Mouse (Mus musculus): ENCODE results near the gene Adk. TPM values are rescaled to one million over a fixed set of nuclear protein-coding genes. Genes with fewer than 3 reads are reported as not detected.

Gene Adk
- total and polyA plus RNA-seq, 3 experiments, result 47.9 to 129 (median 59.0) TPM

GRCm38 (mm10) chr14:21253993-21254339 lies 201.6 kb downstream of the Adk start:
- Histone ChIP-seq H3K4me2 (ENCODE audit: insufficient read depth, low read depth, poor library complexity, severe bottlenecking) (no peak overlapping the region), H3K79me2 (replicated peaks; ENCODE audit: control insufficient read depth, extremely low read depth, insufficient read depth, poor library complexity, severe bottlenecking) (no peaks in the 10 kb centered on the region; the same call in 1 of the 2 replicates), H3K4me3 (replicated peaks in 1 of 3; ENCODE audit: low read depth in 2 of 3, low read length in 2 of 3, poor library complexity in 1 of 3) (no peak overlapping the region), H3K27me3 (replicated peaks) (no peaks in the 10 kb centered on the region), H3K27ac (ENCODE audit: insufficient read depth, low read depth) (no peak overlapping the region), H3K4me1 (ENCODE audit: control insufficient read depth in 1 of 2, insufficient read depth in 2 of 2) (no peaks in the 10 kb centered on the region), H3K36me3 (replicated peaks in 1 of 2; ENCODE audit: control insufficient read depth in 1 of 2, insufficient read depth in 1 of 2, low read length in 1 of 2) (peaks cover 0 to 2% of the 10 kb centered on the region in 2 experiments), H3K9ac (ENCODE audit: insufficient read depth, low read depth) (no peak overlapping the region), H3K9me3 (replicated peaks; ENCODE audit: low read length) (no peaks in the 10 kb centered on the region)
- DNase-seq (ENCODE audit: extremely low read depth), result no peak
- TF ChIP-seq CTCF (conservative IDR thresholded peaks at IDR 0.05 in 1 of 2, IDR thresholded peaks at IDR 0.05 in 1 of 2; ENCODE audit: low read depth in 2 of 2, low read length in 2 of 2) (peak in 1 of 2 experiments; percentile 35; a peak in 2 of 4 replicates), MXI1 (IDR thresholded peaks at IDR 0.05; ENCODE audit: low read depth, low read length) (no peak), SMC3 (IDR thresholded peaks at IDR 0.05; ENCODE audit: low read depth, low read length) (0 out of 2 replicates have a peak, but pooled peaks have one; percentile 17)
- in situ Hi-C loops (cut with MboI; ENCODE audit: low pct_ligation_motif_present, low pct_unique_long_range_greater_than_20kb, low sequenced_read_pairs), result no loop called here
- dilution Hi-C loops (cut with MboI; ENCODE audit: extremely low pct_ligation_motif_present, extremely low pct_unique_long_range_greater_than_20kb, low sequenced_read_pairs), result no loop called here

GRCm38 (mm10) chr14:21268229-21268628 lies 215.9 kb downstream of the Adk start:
- TF ChIP-seq USF1 (IDR thresholded peaks at IDR 0.05; ENCODE audit: low read depth, low read length), result peak; percentile 14; the same call in 1 of the 2 replicates
- TF ChIP-seq E2F4 (IDR thresholded peaks at IDR 0.05; ENCODE audit: insufficient replicate concordance, low read depth, low read length), result no peak
- no peak for TF ChIP-seq UBTF (IDR thresholded peaks at IDR 0.05; ENCODE audit: low read depth, low read length)
- no peak for TF ChIP-seq MXI1 (IDR thresholded peaks at IDR 0.05; ENCODE audit: low read depth, low read length)
- peak; percentile 54 for TF ChIP-seq BHLHE40 (IDR thresholded peaks at IDR 0.05; ENCODE audit: low read depth, low read length)
- H3K4me1 ChIP-seq (ENCODE audit: control insufficient read depth in 1 of 2, insufficient read depth in 2 of 2), result no peaks in the 10 kb centered on the region
- H3K4me2 ChIP-seq (ENCODE audit: insufficient read depth, low read depth, poor library complexity, severe bottlenecking), result no peak overlapping the region
- no peaks in the 10 kb centered on the region for H3K9me3 ChIP-seq (replicated peaks; ENCODE audit: low read length)
- H3K27me3 ChIP-seq (replicated peaks), result no peaks in the 10 kb centered on the region
- in situ Hi-C loops (cut with MboI; ENCODE audit: low pct_ligation_motif_present, low pct_unique_long_range_greater_than_20kb, low sequenced_read_pairs), result no loop called here
- dilution Hi-C loops (cut with MboI; ENCODE audit: extremely low pct_ligation_motif_present, extremely low pct_unique_long_range_greater_than_20kb, low sequenced_read_pairs), result no loop called here
- no peak for DNase-seq (ENCODE audit: extremely low read depth)
- no peak overlapping the region for H3K4me3 ChIP-seq (replicated peaks in 1 of 3; ENCODE audit: low read depth in 2 of 3, low read length in 2 of 3, poor library complexity in 1 of 3)
- H3K36me3 ChIP-seq (replicated peaks in 1 of 2; ENCODE audit: control insufficient read depth in 1 of 2, insufficient read depth in 1 of 2, low read length in 1 of 2), result no peaks in the 10 kb centered on the region
- no peaks in the 10 kb centered on the region for H3K79me2 ChIP-seq (replicated peaks; ENCODE audit: control insufficient read depth, extremely low read depth, insufficient read depth, poor library complexity, severe bottlenecking)
- H3K9ac ChIP-seq (ENCODE audit: insufficient read depth, low read depth), result no peak overlapping the region
- H3K27ac ChIP-seq (ENCODE audit: insufficient read depth, low read depth), result no peak overlapping the region

GRCm38 (mm10) chr14:21271472-21271871 lies 219.1 kb downstream of the Adk start:
- dilution Hi-C loops (cut with MboI; ENCODE audit: extremely low pct_ligation_motif_present, extremely low pct_unique_long_range_greater_than_20kb, low sequenced_read_pairs), result no loop called here

More at GRCm38 (mm10) chr14:21271472-21271871, 219.1 kb downstream of the Adk start:
- Histone ChIP-seq H3K36me3 (replicated peaks in 1 of 2; ENCODE audit: control insufficient read depth in 1 of 2, insufficient read depth in 1 of 2, low read length in 1 of 2) (no peaks in the 10 kb centered on the region), H3K27me3 (replicated peaks) (no peaks in the 10 kb centered on the region), H3K9me3 (replicated peaks; ENCODE audit: low read length) (no peaks in the 10 kb centered on the region), H3K9ac (ENCODE audit: insufficient read depth, low read depth) (no peak overlapping the region), H3K4me1 (ENCODE audit: control insufficient read depth in 1 of 2, insufficient read depth in 2 of 2) (no peaks in the 10 kb centered on the region), H3K4me3 (replicated peaks in 1 of 3; ENCODE audit: low read depth in 2 of 3, low read length in 2 of 3, poor library complexity in 1 of 3) (no peak overlapping the region), H3K27ac (ENCODE audit: insufficient read depth, low read depth) (no peak overlapping the region), H3K4me2 (ENCODE audit: insufficient read depth, low read depth, poor library complexity, severe bottlenecking) (no peak overlapping the region), H3K79me2 (replicated peaks; ENCODE audit: control insufficient read depth, extremely low read depth, insufficient read depth, poor library complexity, severe bottlenecking) (no peaks in the 10 kb centered on the region)
- TF ChIP-seq CTCF (conservative IDR thresholded peaks at IDR 0.05 in 1 of 2, IDR thresholded peaks at IDR 0.05 in 1 of 2; ENCODE audit: low read depth in 2 of 2, low read length in 2 of 2) (no peak), USF2 (conservative IDR thresholded peaks at IDR 0.05; ENCODE audit: low read depth, low read length) (no peak), KAT2A (IDR thresholded peaks at IDR 0.05; ENCODE audit: insufficient replicate concordance, low read length) (no peak), TBP (conservative IDR thresholded peaks at IDR 0.05; ENCODE audit: low read depth, low read length) (no peak), USF1 (IDR thresholded peaks at IDR 0.05; ENCODE audit: low read depth, low read length) (no peak), NELFE (IDR thresholded peaks at IDR 0.05; ENCODE audit: low read depth, low read length) (no peak), UBTF (IDR thresholded peaks at IDR 0.05; ENCODE audit: low read depth, low read length) (no peak), HCFC1 (IDR thresholded peaks at IDR 0.05; ENCODE audit: low read depth, low read length) (no peak)
- no peak for DNase-seq (ENCODE audit: extremely low read depth)
- in situ Hi-C loops (cut with MboI; ENCODE audit: low pct_ligation_motif_present, low pct_unique_long_range_greater_than_20kb, low sequenced_read_pairs), result no loop called here

Data from CH12.LX (cell line).